Mouse (Mus musculus): ENCODE data around the gene Wdr20. TPM values are rescaled to one million over a fixed set of nuclear protein-coding genes. Genes with fewer than 3 reads are reported as not detected.

The Wdr20 gene
- polyA plus RNA-seq, 1 experiment = 15.5 TPM

- Histone ChIP-seq H3K27me3 (ENCODE audit: control insufficient read depth, insufficient read depth, low read length) (no peaks in the 10 kb centered on the region), H3K4me3 (ENCODE audit: low read depth, low read length) (no peak overlapping the region), H3K27ac (ENCODE audit: insufficient read depth, low read depth, low read length) (no peak overlapping the region), H3K4me1 (ENCODE audit: control insufficient read depth, insufficient read depth, insufficient read length, low read length) (peaks cover 4% of the 10 kb centered on the region; the same call in 1 of the 2 replicates), H3K36me3 (ENCODE audit: control insufficient read depth, insufficient read depth, low read length) (peaks cover 12% of the 10 kb centered on the region)
- TF ChIP-seq CTCF (IDR thresholded peaks at IDR 0.05; ENCODE audit: extremely low read depth, insufficient read length, insufficient replicate concordance, low read depth, low read length) (no peak), POLR2A (IDR thresholded peaks at IDR 0.05; ENCODE audit: low read depth, low read length) (no peak)
- WGBS = 85% methylated on average over 8 of the region's 8 CpGs
Measured at GRCm38 (mm10) chr12:110791026-110791425, 53.3 kb downstream of the Wdr20 start.

- no peak overlapping the region for H3K27ac ChIP-seq (ENCODE audit: insufficient read depth, low read depth, low read length)
- peaks cover 3% of the 10 kb centered on the region; the same call in 1 of the 2 replicates for H3K4me1 ChIP-seq (ENCODE audit: control insufficient read depth, insufficient read depth, insufficient read length, low read length)
- 78% methylated on average over 6 of the region's 6 CpGs for WGBS
- H3K27me3 ChIP-seq (ENCODE audit: control insufficient read depth, insufficient read depth, low read length) = no peaks in the 10 kb centered on the region
- no peak for TF ChIP-seq CTCF (IDR thresholded peaks at IDR 0.05; ENCODE audit: extremely low read depth, insufficient read length, insufficient replicate concordance, low read depth, low read length)
- no peak for TF ChIP-seq POLR2A (IDR thresholded peaks at IDR 0.05; ENCODE audit: low read depth, low read length)
- peaks cover 7% of the 10 kb centered on the region for H3K36me3 ChIP-seq (ENCODE audit: control insufficient read depth, insufficient read depth, low read length)
- no peak overlapping the region for H3K4me3 ChIP-seq (ENCODE audit: low read depth, low read length)
Measured at GRCm38 (mm10) chr12:110795035-110795434, 57.3 kb downstream of the Wdr20 start.

- no peak overlapping the region for H3K4me3 ChIP-seq (ENCODE audit: low read depth, low read length)
- H3K27ac ChIP-seq (ENCODE audit: insufficient read depth, low read depth, low read length) = no peak overlapping the region
- H3K36me3 ChIP-seq (ENCODE audit: control insufficient read depth, insufficient read depth, low read length) = peaks cover 7% of the 10 kb centered on the region
- TF ChIP-seq POLR2A (IDR thresholded peaks at IDR 0.05; ENCODE audit: low read depth, low read length) (no peak), CTCF (IDR thresholded peaks at IDR 0.05; ENCODE audit: extremely low read depth, insufficient read length, insufficient replicate concordance, low read depth, low read length) (no peak)
- H3K27me3 ChIP-seq (ENCODE audit: control insufficient read depth, insufficient read depth, low read length) = no peaks in the 10 kb centered on the region
- 27% methylated on average over 6 of the region's 6 CpGs for WGBS
- no peaks in the 10 kb centered on the region for H3K4me1 ChIP-seq (ENCODE audit: control insufficient read depth, insufficient read depth, insufficient read length, low read length)
Measured at GRCm38 (mm10) chr12:110796748-110797147, 59.0 kb downstream of the Wdr20 start.

- H3K36me3 ChIP-seq (ENCODE audit: control insufficient read depth, insufficient read depth, low read length) = peaks cover 5% of the 10 kb centered on the region
- H3K27ac ChIP-seq (ENCODE audit: insufficient read depth, low read depth, low read length) = no peak overlapping the region
- H3K4me1 ChIP-seq (ENCODE audit: control insufficient read depth, insufficient read depth, insufficient read length, low read length) = no peaks in the 10 kb centered on the region
- WGBS = 85% methylated on average over 6 of the region's 6 CpGs
- TF ChIP-seq POLR2A (IDR thresholded peaks at IDR 0.05; ENCODE audit: low read depth, low read length) (no peak), CTCF (IDR thresholded peaks at IDR 0.05; ENCODE audit: extremely low read depth, insufficient read length, insufficient replicate concordance, low read depth, low read length) (no peak)
- H3K27me3 ChIP-seq (ENCODE audit: control insufficient read depth, insufficient read depth, low read length) = no peaks in the 10 kb centered on the region
- H3K4me3 ChIP-seq (ENCODE audit: low read depth, low read length) = no peak overlapping the region
Measured at GRCm38 (mm10) chr12:110797202-110797601, 59.5 kb downstream of the Wdr20 start.

- TF ChIP-seq POLR2A (IDR thresholded peaks at IDR 0.05; ENCODE audit: low read depth, low read length) (no peak), CTCF (IDR thresholded peaks at IDR 0.05; ENCODE audit: extremely low read depth, insufficient read length, insufficient replicate concordance, low read depth, low read length) (no peak)
- no peak overlapping the region for H3K4me3 ChIP-seq (ENCODE audit: low read depth, low read length)
- no peak overlapping the region for H3K27ac ChIP-seq (ENCODE audit: insufficient read depth, low read depth, low read length)
- H3K36me3 ChIP-seq (ENCODE audit: control insufficient read depth, insufficient read depth, low read length) = peaks cover 5% of the 10 kb centered on the region; the same call in 1 of the 2 replicates
- 85% methylated on average over 10 of the region's 10 CpGs for WGBS
- H3K27me3 ChIP-seq (ENCODE audit: control insufficient read depth, insufficient read depth, low read length) = no peaks in the 10 kb centered on the region
- no peaks in the 10 kb centered on the region for H3K4me1 ChIP-seq (ENCODE audit: control insufficient read depth, insufficient read depth, insufficient read length, low read length)
Measured at GRCm38 (mm10) chr12:110797842-110798431, 60.2 kb downstream of the Wdr20 start.

GRCm38 (mm10) chr12:110799226-110799625 lies 61.5 kb downstream of the Wdr20 start:
- no peak overlapping the region for H3K4me3 ChIP-seq (ENCODE audit: low read depth, low read length)
- no peaks in the 10 kb centered on the region for H3K4me1 ChIP-seq (ENCODE audit: control insufficient read depth, insufficient read depth, insufficient read length, low read length)
- H3K27me3 ChIP-seq (ENCODE audit: control insufficient read depth, insufficient read depth, low read length) = no peaks in the 10 kb centered on the region
- 91% methylated on average over 4 of the region's 4 CpGs for WGBS
- TF ChIP-seq CTCF (IDR thresholded peaks at IDR 0.05; ENCODE audit: extremely low read depth, insufficient read length, insufficient replicate concordance, low read depth, low read length) (no peak), POLR2A (IDR thresholded peaks at IDR 0.05; ENCODE audit: low read depth, low read length) (no peak)
- H3K36me3 ChIP-seq (ENCODE audit: control insufficient read depth, insufficient read depth, low read length) = peaks cover 5% of the 10 kb centered on the region; the same call in 1 of the 2 replicates
- no peak overlapping the region for H3K27ac ChIP-seq (ENCODE audit: insufficient read depth, low read depth, low read length)

- 87% methylated on average over 10 of the region's 10 CpGs for WGBS
- Histone ChIP-seq H3K27me3 (ENCODE audit: control insufficient read depth, insufficient read depth, low read length) (no peaks in the 10 kb centered on the region), H3K4me1 (ENCODE audit: control insufficient read depth, insufficient read depth, insufficient read length, low read length) (no peaks in the 10 kb centered on the region), H3K4me3 (ENCODE audit: low read depth, low read length) (no peak overlapping the region), H3K36me3 (ENCODE audit: control insufficient read depth, insufficient read depth, low read length) (no peaks in the 10 kb centered on the region), H3K27ac (ENCODE audit: insufficient read depth, low read depth, low read length) (no peak overlapping the region)
- TF ChIP-seq CTCF (IDR thresholded peaks at IDR 0.05; ENCODE audit: extremely low read depth, insufficient read length, insufficient replicate concordance, low read depth, low read length) = no peak
Measured at GRCm38 (mm10) chr12:110801876-110802464, 64.2 kb downstream of the Wdr20 start.
